Mouse (Mus musculus) E14TG2a.4 (cell line): ENCODE data around the gene Slit1.

Experiments
- CTCF ChIP-seq: conservative IDR thresholded peaks from 2 replicates; pipeline ENCODE4 v1.5.1; 2014; ENCODE audit warnings: low read length
- NANOG ChIP-seq: IDR thresholded peaks from 2 replicates; pipeline ENCODE4 v1.6.1; 2014; ENCODE audit warnings: borderline replicate concordance, low read length, mixed read lengths
- POU5F1 ChIP-seq: IDR thresholded peaks from 2 replicates; pipeline ENCODE4 v1.6.1; 2014; ENCODE audit warnings: low read length, borderline replicate concordance

DNA sequence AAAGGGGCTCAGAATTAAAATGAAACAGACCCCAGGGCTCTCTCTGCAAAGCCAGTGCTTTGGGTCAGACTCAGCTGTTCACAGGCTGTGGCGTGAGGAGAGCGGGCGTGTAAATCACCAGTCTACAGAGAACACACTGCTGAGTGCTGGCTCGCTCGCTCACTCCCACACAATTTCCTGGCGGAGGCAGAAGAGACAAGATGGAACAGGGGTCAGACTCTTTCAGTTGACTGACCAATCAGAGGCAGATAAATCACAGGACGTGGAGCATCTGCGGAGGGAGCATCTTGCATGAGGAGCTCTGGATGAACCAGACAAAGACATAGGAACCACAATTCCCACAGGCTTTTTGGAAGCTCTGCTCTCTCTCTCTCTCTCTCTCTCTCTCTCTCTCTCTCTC lies 67.9 kb downstream of the Slit1 start:
- no peak for TF ChIP-seq CTCF
- TF ChIP-seq POU5F1 = no peak
- no peak for TF ChIP-seq NANOG
